Mouse (Mus musculus): ENCODE measurements around the gene Cnnm3.
"Not testable (repeated sequence)": the region's sequence is repeated elsewhere in the genome, so short reads cannot be mapped to it uniquely, and the experiment has no call there.

The Cnnm3 gene

GRCm38 (mm10) chr1:36535477-36536396 is 24.1 kb downstream of the Cnnm3 start:
- DNase-seq (ENCODE audit: low read depth in 2 of 2, low spot score in 2 of 2): no peak

GRCm38 (mm10) chr1:36536397-36536728 is 24.7 kb downstream of the Cnnm3 start:
- DNase-seq (ENCODE audit: low read depth in 2 of 2, low spot score in 2 of 2): no peak

- not testable (repeated sequence) for DNase-seq (ENCODE audit: low read depth in 2 of 2, low spot score in 2 of 2)
These were observed 25.1 kb downstream of the Cnnm3 start, which contains the start of gene Ankrd23 for GRCm38 (mm10) chr1:36536783-36537182. Gene Ankrd23 (minus strand): TSS chr1:36536883.

GRCm38 (mm10) chr1:36538727-36539126 is 27.1 kb downstream of the Cnnm3 start:
- DNase-seq (ENCODE audit: low read depth in 2 of 2, low spot score in 2 of 2): no peak

- DNase-seq (ENCODE audit: low read depth in 2 of 2, low spot score in 2 of 2): no peak
These were observed 27.5 kb downstream of the Cnnm3 start, which contains the start of gene Gm42417 for GRCm38 (mm10) chr1:36539186-36539585. Gene Gm42417 (minus strand): TSS chr1:36539429.

GRCm38 (mm10) chr1:36540132-36540531 is 28.5 kb downstream of the Cnnm3 start:
- DNase-seq (ENCODE audit: low read depth in 2 of 2, low spot score in 2 of 2): no peak

- no peak for DNase-seq (ENCODE audit: low read depth in 2 of 2, low spot score in 2 of 2)
These were observed 29.1 kb downstream of the Cnnm3 start for GRCm38 (mm10) chr1:36540807-36541206.

GRCm38 (mm10) chr1:36541844-36542243 is 30.2 kb downstream of the Cnnm3 start:
- DNase-seq (ENCODE audit: low read depth in 2 of 2, low spot score in 2 of 2): no peak

GRCm38 (mm10) chr1:36542925-36543324 is 31.3 kb downstream of the Cnnm3 start:
- DNase-seq (ENCODE audit: low read depth in 2 of 2, low spot score in 2 of 2): no peak

GRCm38 (mm10) chr1:36545382-36545781 is 33.7 kb downstream of the Cnnm3 start:
- no peak for DNase-seq (ENCODE audit: low read depth in 2 of 2, low spot score in 2 of 2)

GRCm38 (mm10) chr1:36545845-36546600 is 34.4 kb downstream of the Cnnm3 start:
- DNase-seq (ENCODE audit: low read depth in 2 of 2, low spot score in 2 of 2): peak in 1 of 2 experiments; percentile 28

- DNase-seq (ENCODE audit: low read depth in 2 of 2, low spot score in 2 of 2): peak; percentile 91 to 93
These were observed 35.3 kb downstream of the Cnnm3 start, which contains the start of gene Ankrd39 for GRCm38 (mm10) chr1:36546888-36547471. Gene Ankrd39 (minus strand): TSS chr1:36547445.

GRCm38 (mm10) chr1:36547981-36548598 is 36.4 kb downstream of the Cnnm3 start:
- DNase-seq (ENCODE audit: low read depth in 2 of 2, low spot score in 2 of 2): no peak

- DNase-seq (ENCODE audit: low read depth in 2 of 2, low spot score in 2 of 2): no peak
These were observed 37.1 kb downstream of the Cnnm3 start for GRCm38 (mm10) chr1:36548771-36549170.

- no peak for DNase-seq (ENCODE audit: low read depth in 2 of 2, low spot score in 2 of 2)
These were observed 37.8 kb downstream of the Cnnm3 start for GRCm38 (mm10) chr1:36549491-36549890.

- no peak for DNase-seq (ENCODE audit: low read depth in 2 of 2, low spot score in 2 of 2)
These were observed 38.6 kb downstream of the Cnnm3 start for GRCm38 (mm10) chr1:36550075-36550863.

GRCm38 (mm10) chr1:36551904-36552303 is 40.2 kb downstream of the Cnnm3 start:
- DNase-seq (ENCODE audit: low read depth in 2 of 2, low spot score in 2 of 2): no peak

GRCm38 (mm10) chr1:36552506-36552905 is 40.8 kb downstream of the Cnnm3 start:
- no peak for DNase-seq (ENCODE audit: low read depth in 2 of 2, low spot score in 2 of 2)

- no peak for DNase-seq (ENCODE audit: low read depth in 2 of 2, low spot score in 2 of 2)
These were observed 43.1 kb downstream of the Cnnm3 start for GRCm38 (mm10) chr1:36554633-36555399.

Data from CD8-positive naive resting alpha-beta T cell, adult 2 months (primary cell).